Mouse (Mus musculus): Measurements from ENCODE around the gene Mrtfa.

- no peak for TF ChIP-seq POLR2A (IDR thresholded peaks at IDR 0.05; ENCODE audit: low read depth, low read length)
- no peak for TF ChIP-seq CTCF (conservative IDR thresholded peaks at IDR 0.05; ENCODE audit: insufficient read depth, insufficient read length, low read depth, low read length)
Observed at GRCm38 (mm10) chr15:81006127-81006735, 184.3 kb downstream of the Mrtfa start.
